In the genomic region with DNA sequence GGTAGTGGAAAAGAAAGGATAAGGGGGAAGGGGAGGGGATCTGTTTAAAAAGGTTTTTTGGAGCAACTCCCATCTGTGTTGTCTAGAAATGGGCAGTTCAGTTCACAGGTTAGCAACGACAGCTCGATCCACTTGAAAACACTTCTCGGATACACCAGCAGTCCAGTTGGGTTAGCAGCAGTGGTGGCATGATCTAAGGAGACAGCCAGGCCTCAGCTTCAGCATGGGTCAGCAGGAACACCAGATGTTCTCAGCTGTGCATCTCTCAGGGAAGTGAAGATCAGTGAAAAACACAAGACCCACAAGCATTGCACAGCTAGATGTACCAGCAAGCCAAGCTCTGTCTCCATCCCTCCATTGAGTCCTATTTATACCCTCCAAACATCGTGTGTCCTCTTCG, we compare ENCODE assay signal across 16 mouse cellular contexts.
"Had no signal": no experiment of that assay in that cellular context is flagged by ENCODE, and none has a peak within 500 bp of the region (broad histone marks: within the 10 kb centered on the region; RNA-seq: fewer than 3 reads in every experiment).

No protein-coding gene starts in this region.

- H3K9ac ChIP-seq: liver, embryonic 13.5 days; liver, embryonic 15.5 days; liver, postnatal 0 days; lung, embryonic 14.5 days; midbrain, embryonic 13.5 days; midbrain, embryonic 15.5 days; neural tube, embryonic 12.5 days; stomach, embryonic 15.5 days had no signal

- H3K4me1 ChIP-seq: midbrain, embryonic 13.5 days; midbrain, embryonic 15.5 days; neural tube, embryonic 12.5 days had no signal

- H3K27me3 ChIP-seq: liver, embryonic 13.5 days; liver, embryonic 15.5 days; midbrain, embryonic 13.5 days; midbrain, embryonic 15.5 days; neural tube, embryonic 12.5 days; stomach, embryonic 15.5 days had no signal

- H3K9me3 ChIP-seq: liver, embryonic 13.5 days; liver, embryonic 15.5 days; megakaryocyte, embryonic 14.5 days; midbrain, embryonic 13.5 days; midbrain, embryonic 15.5 days; neural tube, embryonic 12.5 days; stomach, embryonic 15.5 days had no signal

- H3K27ac ChIP-seq: liver, embryonic 13.5 days; liver, embryonic 15.5 days; macrophage; midbrain, embryonic 13.5 days; midbrain, embryonic 15.5 days; neural tube, embryonic 12.5 days; stomach, embryonic 15.5 days; stomach, postnatal 0 days had no signal

- H3K36me3 ChIP-seq: liver, embryonic 13.5 days; liver, embryonic 15.5 days; midbrain, embryonic 13.5 days; midbrain, embryonic 15.5 days; neural tube, embryonic 12.5 days; stomach, embryonic 15.5 days had no signal

- H3K4me2 ChIP-seq: liver, embryonic 13.5 days; liver, embryonic 15.5 days; lung, embryonic 14.5 days; midbrain, embryonic 11.5 days; midbrain, embryonic 13.5 days; midbrain, embryonic 15.5 days; neural tube, embryonic 12.5 days; stomach, embryonic 15.5 days had no signal

- DNase-seq: liver, embryonic 13.5 days; liver, postnatal 0 days; lung, embryonic 14.5 days; right cerebral cortex, postnatal 14 days; thymus, adult 2 months; thymus, postnatal 25 days; thymus, postnatal 4 days had no signal

- H3K4me3 ChIP-seq: liver, embryonic 13.5 days; liver, embryonic 15.5 days; midbrain, embryonic 13.5 days; midbrain, embryonic 15.5 days; neural tube, embryonic 12.5 days; stomach, embryonic 15.5 days had no signal

- ATAC-seq: liver, postnatal 0 days; midbrain, embryonic 13.5 days; midbrain, embryonic 15.5 days had no signal
